26 mouse cellular contexts compared by ENCODE assay signal in genomic region chr8:36364567-36365231, GRCm38 (mm10).
"Had no signal": no experiment of that assay in that cellular context is flagged by ENCODE, and none has a peak within 500 bp of the region (broad histone marks: within the 10 kb centered on the region; RNA-seq: fewer than 3 reads in every experiment).

No protein-coding gene starts in this region.

- H3K36me3 ChIP-seq: heart, embryonic 13.5 days; heart, embryonic 15.5 days; hindbrain, embryonic 13.5 days; hindbrain, embryonic 15.5 days; kidney, embryonic 15.5 days; limb, embryonic 13.5 days; limb, embryonic 15.5 days; liver, embryonic 12.5 days had no signal

- H3K4me3 ChIP-seq: heart, adult 2 months; heart, embryonic 13.5 days; heart, embryonic 15.5 days; hindbrain, embryonic 13.5 days; hindbrain, embryonic 15.5 days; kidney, embryonic 15.5 days; limb, embryonic 13.5 days; limb, embryonic 15.5 days; liver, embryonic 12.5 days had no signal

- ATAC-seq: hindbrain, postnatal 0 days; intestine, embryonic 16.5 days; liver, embryonic 12.5 days had no signal

- H3K4me2 ChIP-seq: heart, embryonic 11.5 days; heart, embryonic 13.5 days; heart, embryonic 15.5 days; hindbrain, embryonic 13.5 days; hindbrain, embryonic 15.5 days; kidney, embryonic 15.5 days; limb, embryonic 13.5 days; limb, embryonic 15.5 days; liver, embryonic 12.5 days had no signal

- H3K9me3 ChIP-seq: heart, embryonic 13.5 days; heart, embryonic 15.5 days; hindbrain, embryonic 13.5 days; hindbrain, embryonic 15.5 days; kidney, embryonic 15.5 days; limb, embryonic 13.5 days; limb, embryonic 15.5 days; liver, embryonic 12.5 days had no signal

- H3K27ac ChIP-seq: heart, adult 2 months; heart, embryonic 13.5 days; heart, embryonic 15.5 days; hindbrain, embryonic 13.5 days; hindbrain, embryonic 15.5 days; hindbrain, postnatal 0 days; kidney, embryonic 15.5 days; kidney, postnatal 0 days; limb, embryonic 13.5 days; limb, embryonic 15.5 days; liver, embryonic 12.5 days; liver, embryonic 14.5 days had no signal

- H3K27me3 ChIP-seq: heart, embryonic 13.5 days; heart, embryonic 15.5 days; hindbrain, embryonic 13.5 days; hindbrain, embryonic 15.5 days; kidney, embryonic 15.5 days; limb, embryonic 13.5 days; limb, embryonic 15.5 days; liver, embryonic 12.5 days had no signal

- DNase-seq: gastrocnemius, postnatal 14 days; gastrocnemius, postnatal 36 days; heart, adult 2 months; heart, postnatal 14 days; heart, postnatal 36 days; kidney, adult 11 months; kidney, adult 2 months; kidney, adult 9 months; kidney, postnatal 14 days; kidney, postnatal 36 days; layer of hippocampus, adult 9-11 months; layer of hippocampus, postnatal 36 days; left cerebral cortex, postnatal 4 days had no signal

- H3K9ac ChIP-seq: heart, embryonic 13.5 days; heart, embryonic 15.5 days; hindbrain, embryonic 13.5 days; hindbrain, embryonic 15.5 days; kidney, embryonic 15.5 days; limb, embryonic 13.5 days; limb, embryonic 15.5 days; liver, embryonic 12.5 days; liver, embryonic 14.5 days had no signal

- H3K4me1 ChIP-seq: heart, embryonic 13.5 days; heart, embryonic 15.5 days; kidney, embryonic 15.5 days; liver, embryonic 12.5 days had no signal
